In the genomic region with DNA sequence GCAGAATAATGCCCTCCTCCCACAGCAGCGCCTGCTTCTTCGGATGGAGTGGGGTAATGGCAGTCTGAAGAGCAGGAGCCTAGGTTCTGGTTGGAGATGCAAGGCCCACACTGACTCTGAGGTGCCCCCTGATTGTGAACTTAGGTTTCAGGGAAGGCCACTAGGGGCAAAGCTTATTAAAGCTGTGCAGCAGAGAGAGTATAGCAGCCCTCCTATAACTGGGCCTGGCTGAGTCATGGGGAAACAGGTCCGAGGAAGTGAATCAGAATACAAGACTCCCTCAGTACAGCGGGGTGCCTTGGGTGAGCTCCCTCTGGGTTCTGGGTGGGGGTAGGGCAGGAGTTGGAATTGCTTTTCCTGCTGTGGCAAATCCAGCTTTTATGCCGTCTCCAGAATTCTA, we compare ENCODE assay signal across 16 mouse cellular contexts. TPM values are rescaled to one million over a fixed set of nuclear protein-coding genes. Genes with fewer than 3 reads are reported as not detected.
DNase-seq lines count a peak whose midpoint lies in the region; ATAC-seq lines count a peak whose summit lies in the region.
"Had no signal": no experiment of that assay in that cellular context is flagged by ENCODE, and none has a peak within 500 bp of the region (broad histone marks: within the 10 kb centered on the region; RNA-seq: fewer than 3 reads in every experiment).

No protein-coding gene starts in this region.

- peaks cover 22% of the 10 kb centered on the region for H3K36me3 ChIP-seq in limb, embryonic 12.5 days
- peaks cover 47% of the 10 kb centered on the region for H3K36me3 ChIP-seq in limb, embryonic 10.5 days
- H3K36me3 ChIP-seq in embryonic facial prominence, embryonic 12.5 days = peaks cover 27% of the 10 kb centered on the region
- no peaks in the 10 kb centered on the region for H3K36me3 ChIP-seq in midbrain, embryonic 15.5 days (replicated peaks)

- no peak for DNase-seq in limb, embryonic 10.5 days (ENCODE audit: low spot score)
- peak; percentile 69 for DNase-seq in NIH3T3 (ENCODE audit: low read depth)
- no peak for DNase-seq in left cerebral cortex, adult 8-10 months (ENCODE audit: low spot score in 2 of 2)
- no peak for DNase-seq in cerebellum, postnatal 14 days
- no peak for DNase-seq in cerebellum, adult 8-10 months
- DNase-seq: kidney, adult 18-20 months; retina, postnatal 1 day had no signal

- no peak overlapping the region for H3K4me3 ChIP-seq in limb, embryonic 12.5 days (replicated peaks)
- no peak overlapping the region for H3K4me3 ChIP-seq in limb, embryonic 10.5 days
- no peak overlapping the region for H3K4me3 ChIP-seq in embryonic facial prominence, embryonic 12.5 days
- no peak overlapping the region for H3K4me3 ChIP-seq in midbrain, embryonic 15.5 days
- H3K4me3 ChIP-seq: megakaryocyte, embryonic 14.5 days; stomach, embryonic 15.5 days had no signal

- 68% methylated on average over 5 of the region's 5 CpGs for WGBS in limb, embryonic 12.5 days
- 85% methylated on average over 5 of the region's 5 CpGs for WGBS in limb, embryonic 10.5 days
- 67% methylated on average over 5 of the region's 5 CpGs for WGBS in embryonic facial prominence, embryonic 12.5 days
- 56% methylated on average over 5 of the region's 5 CpGs for WGBS in midbrain, embryonic 15.5 days

- no peak overlapping the region for H3K9ac ChIP-seq in limb, embryonic 12.5 days (replicated peaks)
- H3K9ac ChIP-seq in embryonic facial prominence, embryonic 12.5 days = no peak overlapping the region
- no peak overlapping the region for H3K9ac ChIP-seq in midbrain, embryonic 15.5 days
- H3K9ac ChIP-seq: stomach, embryonic 15.5 days had no signal

- no peaks in the 10 kb centered on the region for H3K27me3 ChIP-seq in limb, embryonic 12.5 days
- H3K27me3 ChIP-seq in limb, embryonic 10.5 days (ENCODE audit: low read depth, poor library complexity, severe bottlenecking) = no peaks in the 10 kb centered on the region
- H3K27me3 ChIP-seq in embryonic facial prominence, embryonic 12.5 days = no peaks in the 10 kb centered on the region
- no peaks in the 10 kb centered on the region for H3K27me3 ChIP-seq in midbrain, embryonic 15.5 days (replicated peaks)
- H3K27me3 ChIP-seq: megakaryocyte, embryonic 14.5 days; stomach, embryonic 15.5 days had no signal

- no peaks in the 10 kb centered on the region for H3K9me3 ChIP-seq in limb, embryonic 12.5 days
- H3K9me3 ChIP-seq in limb, embryonic 10.5 days (replicated peaks) = no peaks in the 10 kb centered on the region
- H3K9me3 ChIP-seq in embryonic facial prominence, embryonic 12.5 days = no peaks in the 10 kb centered on the region
- no peaks in the 10 kb centered on the region for H3K9me3 ChIP-seq in midbrain, embryonic 15.5 days
- H3K9me3 ChIP-seq: megakaryocyte, embryonic 14.5 days; stomach, embryonic 15.5 days had no signal

- no peak overlapping the region for H3K4me2 ChIP-seq in limb, embryonic 12.5 days
- H3K4me2 ChIP-seq in embryonic facial prominence, embryonic 12.5 days (replicated peaks) = no peak overlapping the region
- no peak overlapping the region for H3K4me2 ChIP-seq in midbrain, embryonic 15.5 days
- H3K4me2 ChIP-seq: heart, embryonic 11.5 days; stomach, embryonic 15.5 days had no signal

- H3K27ac ChIP-seq in limb, embryonic 12.5 days = peak overlapping the region; percentile 36; the same call in 1 of the 2 replicates
- no peak overlapping the region for H3K27ac ChIP-seq in limb, embryonic 10.5 days
- H3K27ac ChIP-seq in embryonic facial prominence, embryonic 12.5 days = 0 out of 2 replicates have a peak overlapping the region, but pooled peaks have one; percentile 36
- H3K27ac ChIP-seq in midbrain, embryonic 15.5 days = peak overlapping the region; percentile 26; the same call in 1 of the 2 replicates
- H3K27ac ChIP-seq: stomach, embryonic 15.5 days had no signal

- peaks cover 34% of the 10 kb centered on the region for H3K4me1 ChIP-seq in limb, embryonic 12.5 days (replicated peaks)
- H3K4me1 ChIP-seq in limb, embryonic 10.5 days = peaks cover 59% of the 10 kb centered on the region
- peaks cover 18% of the 10 kb centered on the region for H3K4me1 ChIP-seq in embryonic facial prominence, embryonic 12.5 days
- H3K4me1 ChIP-seq in midbrain, embryonic 15.5 days = peaks cover 56% of the 10 kb centered on the region

- ATAC-seq in limb, embryonic 12.5 days (ENCODE audit: insufficient number of reproducible peaks, insufficient read depth, low FRiP score, low TSS enrichment, low read depth) = no peak
- no peak for ATAC-seq in embryonic facial prominence, embryonic 12.5 days (ENCODE audit: insufficient number of reproducible peaks, insufficient read depth, low FRiP score, low TSS enrichment)
- ATAC-seq in midbrain, embryonic 15.5 days (replicated peaks) = no peak
- ATAC-seq: forebrain, embryonic 14.5 days had no signal

RNA-seq across cellular contexts. Expression of a gene that starts 33.3 kb away (rescaled TPM):
- 11.0 and 14.8 TPM in 2 replicates for polyA plus RNA-seq in limb, embryonic 12.5 days (2016; fragmentation: Nextera tagmentation; extraction: Ambion mirVana)
- 7.6 and 9.0 TPM in 2 replicates for polyA plus RNA-seq in limb, embryonic 10.5 days (2016; fragmentation: Nextera tagmentation; extraction: Ambion mirVana)
- 11.7 and 13.4 TPM in 2 replicates for polyA plus RNA-seq in embryonic facial prominence, embryonic 12.5 days (2016; fragmentation: Nextera tagmentation; extraction: Ambion mirVana)
- 10.8 and 14.3 TPM in 2 replicates for polyA plus RNA-seq in midbrain, embryonic 15.5 days (2015; fragmentation: Nextera tagmentation; extraction: Ambion mirVana)
- 100 to 1,000 TPM; 117 to 139 (median 129) TPM for total RNA-seq in left cerebral cortex, adult 8-10 months (2022)

RNA-seq across cellular contexts. Expression of a gene that starts 51.4 kb away (rescaled TPM):
- polyA plus RNA-seq in limb, embryonic 12.5 days (2016; fragmentation: Nextera tagmentation; extraction: Ambion mirVana) = not detected in 2 replicates
- polyA plus RNA-seq in limb, embryonic 10.5 days (2016; fragmentation: Nextera tagmentation; extraction: Ambion mirVana) = not detected in 2 replicates
- not detected in 2 replicates for polyA plus RNA-seq in embryonic facial prominence, embryonic 12.5 days (2016; fragmentation: Nextera tagmentation; extraction: Ambion mirVana)
- 0.19 TPM in 1 of 2 replicates, not detected in the other for polyA plus RNA-seq in midbrain, embryonic 15.5 days (2015; fragmentation: Nextera tagmentation; extraction: Ambion mirVana)
- total RNA-seq in left cerebral cortex, adult 8-10 months (2022) = not detected
- total RNA-seq: liver, adult 2 months had no signal
- polyA plus RNA-seq: cerebellum, adult 2 months; forebrain, embryonic 14.5 days; heart, embryonic 11.5 days; liver, adult 2 months; stomach, embryonic 15.5 days had no signal
